Mouse (Mus musculus) NIH3T3 (cell line): Measurements from ENCODE around the gene Lgr5.

ENCODE experiments used
- DNase-seq: peaks from one replicate; pipeline ENCODE4 v3.0.0-alpha.2; 2012; ENCODE audit warnings: low read depth

Lgr5 gene

DNA sequence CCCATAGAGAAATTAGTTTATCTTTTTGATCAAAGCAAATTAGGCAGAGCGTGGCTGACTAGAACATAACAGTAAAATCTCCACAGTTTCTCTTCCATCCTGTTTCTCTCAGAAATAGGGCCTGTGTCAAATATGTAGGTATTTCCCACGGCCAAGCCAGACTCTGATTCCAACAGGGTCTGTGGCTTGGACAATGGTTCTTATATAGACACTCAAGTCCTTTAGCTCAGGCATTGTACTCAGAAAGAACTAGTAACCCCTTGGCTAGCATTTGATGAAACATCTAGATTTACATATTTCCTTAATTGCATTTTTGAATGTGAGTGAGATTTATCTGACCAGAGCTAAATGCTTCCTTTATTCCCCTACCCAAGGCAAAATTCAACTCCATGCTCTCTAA lies 17.0 kb downstream of the Lgr5 start:
- DNase-seq = no peak

DNA sequence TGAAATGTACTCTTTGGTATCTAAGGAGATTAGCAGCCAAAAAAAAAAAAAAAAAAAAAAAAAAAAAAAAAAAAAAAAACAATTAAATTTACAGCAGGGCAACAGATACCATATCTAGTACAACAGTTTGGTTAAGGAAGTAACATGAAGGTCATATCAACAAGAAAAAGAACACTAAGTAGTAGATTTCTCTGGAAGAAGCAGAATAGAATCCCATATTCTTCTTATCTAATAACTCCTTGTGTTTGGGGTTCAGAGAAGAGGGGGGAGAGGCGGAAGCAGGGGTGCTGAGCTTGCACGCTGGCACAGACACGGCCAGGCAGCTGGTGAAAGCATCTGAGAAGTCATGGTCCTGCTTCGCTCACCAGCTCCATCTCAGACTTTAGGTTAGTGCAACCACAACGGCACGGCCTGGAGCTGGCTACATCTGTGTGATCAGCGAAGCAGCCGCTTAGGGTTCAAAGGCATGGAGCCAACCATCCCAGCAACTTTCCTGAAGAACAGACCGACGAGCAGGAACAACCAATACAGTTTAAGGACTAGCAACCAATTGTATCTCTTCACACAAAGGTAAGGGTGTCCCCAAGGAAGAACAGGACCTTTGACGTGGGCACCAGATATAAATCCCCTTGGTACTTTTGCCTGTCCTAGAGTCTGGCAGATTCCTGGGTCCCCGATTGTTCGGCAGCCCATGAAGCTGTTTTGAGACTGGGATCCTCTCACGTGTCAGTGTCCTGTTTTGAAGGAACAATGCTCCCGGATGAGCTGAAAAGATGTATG lies 17.7 kb downstream of the Lgr5 start, which contains the start of gene A930009A15Rik:
Gene A930009A15Rik, plus strand, starts transcription at position 275 of the 780 bp plus-strand sequence.
- DNase-seq = no peak

DNA sequence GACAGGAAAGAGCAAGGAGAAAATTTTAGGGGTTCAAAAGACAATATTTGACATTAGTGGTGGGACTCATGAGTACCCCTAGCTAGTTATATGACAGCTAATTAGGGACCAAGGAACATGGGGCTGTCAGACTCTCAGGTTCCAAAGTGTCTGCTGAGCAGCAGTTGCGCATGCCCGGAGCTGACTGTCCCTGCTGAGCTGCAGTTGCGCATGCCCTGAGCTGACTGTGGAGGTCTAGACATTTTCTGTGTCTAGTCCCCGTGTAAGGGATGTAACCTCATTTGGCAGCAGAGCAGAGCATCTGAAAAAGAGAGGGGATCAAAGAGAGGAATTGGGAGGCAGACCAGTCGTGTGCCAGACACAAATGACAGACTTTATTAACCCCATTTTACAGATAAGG lies 23.6 kb downstream of the Lgr5 start:
- DNase-seq = no peak

DNA sequence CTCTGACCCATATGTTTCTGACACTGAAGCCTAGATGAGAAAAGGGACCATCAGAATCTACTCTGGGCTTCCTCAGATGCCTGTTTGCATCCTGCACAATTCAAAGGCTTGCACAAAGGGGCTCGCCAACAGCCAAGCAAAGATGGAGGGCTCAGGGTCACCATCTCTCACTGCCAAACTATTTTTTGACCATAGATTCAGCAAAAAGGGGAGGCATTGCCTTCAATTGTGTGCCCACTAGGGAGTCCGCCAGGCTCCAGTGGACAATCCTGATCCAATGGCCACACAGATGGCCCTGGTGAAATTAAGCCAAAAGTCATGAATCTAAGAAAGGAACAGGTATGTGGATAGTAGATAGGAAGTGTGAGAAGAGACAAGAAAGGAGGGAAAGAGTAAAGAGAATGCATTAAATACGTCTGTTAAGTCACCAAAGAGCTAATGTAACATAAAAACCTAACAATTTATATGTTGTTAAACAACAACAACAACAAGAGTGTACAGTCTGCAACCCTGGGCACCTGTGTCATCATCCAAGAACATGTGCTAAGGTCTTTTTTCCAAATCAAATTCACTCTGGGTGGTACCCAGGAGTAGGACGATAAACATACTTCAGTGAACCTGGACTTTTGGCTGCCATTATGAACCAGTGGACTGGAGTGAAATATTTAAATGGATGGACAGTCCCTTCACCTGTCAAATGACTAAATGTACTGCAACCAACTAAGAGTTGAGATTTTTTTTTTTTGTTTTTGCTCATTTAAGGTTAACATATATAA lies 24.5 kb downstream of the Lgr5 start:
- no peak for DNase-seq

DNA sequence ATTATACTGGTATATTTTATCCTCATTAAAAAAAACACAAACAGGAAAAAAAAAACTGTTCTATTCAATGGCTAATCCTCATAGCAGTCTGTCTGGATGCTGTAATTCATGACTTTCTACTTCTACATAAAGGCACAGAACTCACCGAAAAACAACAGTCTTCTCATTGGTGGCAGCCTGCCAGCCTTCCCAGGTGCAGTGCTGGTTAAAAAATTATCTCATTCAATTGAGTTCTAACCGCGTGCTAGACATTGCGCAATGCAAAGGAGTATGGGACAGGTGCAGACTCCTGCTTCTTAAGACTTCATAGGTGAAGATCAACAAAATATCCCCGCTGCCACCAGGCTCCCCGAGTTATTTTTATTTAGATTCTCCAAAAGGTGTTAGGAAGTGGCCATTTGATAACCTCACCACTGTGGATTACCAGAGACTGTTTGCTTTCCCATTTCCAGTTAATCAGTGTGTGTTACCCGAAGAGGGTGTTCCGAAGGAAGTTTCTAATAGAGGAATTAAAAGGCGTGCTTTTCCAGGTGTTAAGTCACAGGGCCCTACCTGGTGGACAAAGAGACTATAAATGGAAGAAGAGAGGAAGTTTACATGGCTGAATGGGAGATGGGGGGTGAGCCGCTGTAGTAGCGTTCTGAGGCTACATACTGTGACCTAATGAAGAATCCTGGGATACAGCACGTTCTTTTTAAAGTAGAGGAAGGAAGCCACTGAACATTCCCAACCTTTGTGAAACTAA lies 26.3 kb downstream of the Lgr5 start:
- DNase-seq = no peak

DNA sequence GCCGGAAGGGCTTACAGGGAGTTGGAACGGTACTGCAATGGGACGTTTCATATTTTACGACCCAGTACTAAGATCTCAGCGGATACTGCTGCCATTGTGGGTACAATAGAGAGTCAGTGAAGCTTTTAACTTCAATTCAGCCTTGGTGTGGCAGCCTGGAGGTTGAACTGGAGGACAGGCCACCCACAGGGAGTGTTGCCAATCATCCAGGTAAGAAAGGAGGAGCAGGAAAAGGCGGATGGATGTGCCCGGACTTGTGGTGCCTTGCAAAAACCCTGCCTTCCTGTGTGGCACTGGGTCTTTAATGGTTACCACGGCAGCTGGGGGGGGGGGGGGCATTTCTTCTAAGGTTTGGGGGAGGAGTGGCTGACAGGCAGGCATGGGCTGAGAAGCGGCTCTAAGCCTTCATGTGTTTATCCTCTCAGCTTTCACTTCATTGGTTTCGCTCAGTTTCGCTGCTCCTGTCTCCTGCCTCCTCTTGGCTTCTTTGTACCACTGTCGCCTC lies 30.8 kb downstream of the Lgr5 start:
- no peak for DNase-seq

DNA sequence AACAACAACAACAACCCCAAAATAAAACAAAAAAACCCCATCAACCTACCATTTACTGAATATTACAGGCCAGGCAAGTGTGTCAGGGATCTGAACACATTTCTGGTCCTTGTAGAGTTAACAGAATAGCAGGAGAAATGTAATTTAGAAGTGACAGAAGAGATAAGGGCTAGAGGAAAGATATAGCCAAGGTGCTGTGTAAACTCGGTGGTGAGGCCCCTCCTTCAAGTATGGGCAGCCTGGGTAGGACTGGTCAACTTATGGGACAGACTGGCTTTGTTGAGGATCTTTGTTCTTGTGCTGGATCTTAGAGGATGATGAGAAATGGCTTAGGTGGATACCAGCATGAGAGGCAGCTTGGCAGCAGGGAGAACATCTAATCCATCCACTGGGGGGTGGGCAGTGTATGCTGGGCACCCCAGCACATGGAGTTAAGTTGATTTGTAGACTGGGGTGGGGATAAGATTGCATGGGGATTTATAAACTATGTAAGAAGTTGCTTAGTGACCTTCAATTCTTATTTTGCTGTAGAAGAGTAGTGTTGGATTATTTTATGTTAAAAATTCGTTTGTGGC lies 32.3 kb downstream of the Lgr5 start:
- DNase-seq = no peak

DNA sequence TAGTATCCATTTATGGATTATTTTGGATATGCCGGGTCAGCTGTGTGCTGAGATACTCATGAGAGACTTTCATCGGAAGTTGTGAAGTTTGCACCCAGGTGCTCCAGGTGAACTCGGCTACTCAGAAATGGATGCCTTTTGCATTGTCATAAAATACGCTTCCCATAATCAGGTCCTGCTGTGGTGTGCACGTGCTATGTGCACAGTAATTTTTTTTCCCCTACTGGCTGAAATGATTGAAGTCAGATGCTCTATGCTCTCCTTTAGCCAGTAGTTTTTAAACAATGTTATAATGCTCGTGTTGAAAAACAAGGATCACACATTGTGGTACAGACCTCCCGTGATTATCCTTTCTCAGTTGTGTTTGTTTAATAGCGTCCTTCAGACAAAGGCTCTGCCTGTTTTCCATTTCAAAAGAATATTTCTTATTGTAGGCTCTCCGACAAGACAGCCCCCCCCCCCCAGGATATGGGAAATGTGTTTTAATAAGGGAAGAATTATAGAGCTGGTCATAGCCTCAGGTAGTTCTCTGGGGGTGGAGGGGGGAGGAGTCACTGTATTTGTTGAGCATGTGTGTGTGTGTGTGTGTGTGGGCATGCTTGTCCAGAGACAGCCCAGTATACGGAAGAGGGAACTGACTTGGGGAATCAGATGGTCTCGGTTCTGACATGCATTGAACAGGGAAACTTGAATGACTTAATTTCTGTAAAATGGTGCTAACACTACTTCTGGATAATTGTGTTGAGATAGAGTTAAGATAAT lies 34.0 kb downstream of the Lgr5 start:
- DNase-seq = no peak

DNA sequence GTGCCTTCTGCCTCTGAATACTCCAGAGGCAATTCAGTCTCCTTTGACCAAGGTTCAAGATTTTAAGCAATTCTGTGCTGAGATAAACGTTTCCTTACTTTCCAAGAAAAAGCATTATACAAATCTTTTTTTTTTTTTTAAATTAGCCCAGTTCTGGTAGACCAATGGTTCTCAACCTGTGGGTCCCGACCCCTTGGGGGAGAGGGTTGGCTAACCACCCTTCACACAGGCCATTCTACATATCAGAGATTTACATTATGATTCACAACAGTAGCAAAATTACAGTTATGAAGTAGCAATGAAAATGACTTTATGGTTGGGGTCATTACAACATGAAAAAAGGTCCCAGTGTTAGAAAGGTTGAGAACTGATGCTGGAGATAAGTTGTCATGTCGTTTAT lies 36.5 kb downstream of the Lgr5 start:
- no peak for DNase-seq

DNA sequence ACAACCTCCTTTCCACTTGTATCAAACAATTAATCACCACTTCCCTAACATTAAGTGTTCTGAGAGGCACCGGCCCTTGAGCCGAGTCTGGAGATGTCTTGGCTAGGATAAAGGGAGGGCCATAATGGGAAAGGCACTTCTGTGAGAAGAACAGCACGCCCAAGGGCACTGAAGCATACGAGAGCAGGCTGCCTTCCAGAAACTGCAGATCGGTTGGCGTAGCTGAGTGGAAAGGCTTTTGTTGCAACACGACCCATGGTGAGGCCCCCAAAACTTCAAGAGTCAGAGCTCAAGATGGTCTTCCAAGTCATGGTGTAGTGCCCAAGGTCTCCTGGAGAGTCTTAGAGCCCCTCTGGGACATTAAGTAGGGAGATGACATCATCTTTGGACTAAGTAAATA lies 37.3 kb downstream of the Lgr5 start:
- DNase-seq = no peak

DNA sequence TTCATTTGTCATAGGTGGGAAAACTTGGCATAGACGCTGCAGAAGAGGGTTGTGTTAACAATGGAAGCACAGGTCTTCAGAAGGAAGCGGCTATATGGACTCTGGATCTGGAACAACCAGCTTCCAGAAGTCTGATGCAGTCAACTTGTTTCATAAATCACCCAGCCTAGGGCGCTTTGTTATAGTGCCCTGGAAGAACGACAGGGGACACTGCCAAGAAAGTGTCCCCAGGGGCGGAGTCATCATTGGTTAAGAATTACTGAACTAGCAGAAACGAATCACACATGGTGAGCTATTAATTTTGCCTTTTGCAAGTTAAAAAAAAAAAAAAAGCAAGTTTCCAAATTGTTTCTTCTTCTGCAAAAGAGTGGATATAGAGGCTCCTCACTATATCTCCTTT lies 44.7 kb downstream of the Lgr5 start:
- DNase-seq = no peak

DNA sequence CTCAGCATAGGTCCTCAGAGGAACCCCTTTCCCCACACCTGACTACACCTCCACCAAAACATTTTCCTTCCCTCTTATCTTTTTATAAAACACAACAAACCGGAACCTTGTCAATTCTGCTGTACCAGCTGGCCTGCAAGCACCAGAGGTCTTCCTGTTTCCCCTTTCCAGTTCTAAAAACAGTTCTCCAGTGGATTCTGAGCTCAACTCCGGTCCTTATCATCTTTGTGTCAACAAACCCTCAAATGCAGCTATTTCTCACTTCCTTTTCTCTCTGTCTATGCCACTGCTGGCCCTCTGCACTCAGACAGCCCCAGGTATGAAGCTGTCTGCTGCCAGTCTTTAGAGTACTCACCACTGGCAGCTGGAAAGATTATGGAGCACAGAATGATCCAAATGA lies 56.8 kb downstream of the Lgr5 start:
- DNase-seq = no peak

DNA sequence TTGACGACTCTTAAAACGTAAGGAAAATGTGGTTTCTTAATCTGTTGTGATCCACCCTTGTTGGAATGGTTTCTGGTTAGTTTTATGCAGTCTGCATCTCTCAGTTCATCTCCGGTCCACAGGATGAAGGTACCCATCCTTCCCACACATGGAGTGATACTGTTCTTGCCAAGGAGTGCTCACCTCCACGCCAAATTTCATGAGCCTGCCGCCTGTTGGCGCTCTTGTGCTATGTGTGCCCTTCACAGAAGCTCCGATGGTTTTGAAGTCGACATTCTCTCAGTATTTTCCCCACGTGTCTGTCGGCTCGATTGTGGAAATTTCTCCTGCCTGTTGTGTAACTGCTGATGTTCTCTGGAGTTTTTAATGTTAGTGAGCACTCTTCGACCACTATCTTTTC lies 57.8 kb downstream of the Lgr5 start:
- no peak for DNase-seq

DNA sequence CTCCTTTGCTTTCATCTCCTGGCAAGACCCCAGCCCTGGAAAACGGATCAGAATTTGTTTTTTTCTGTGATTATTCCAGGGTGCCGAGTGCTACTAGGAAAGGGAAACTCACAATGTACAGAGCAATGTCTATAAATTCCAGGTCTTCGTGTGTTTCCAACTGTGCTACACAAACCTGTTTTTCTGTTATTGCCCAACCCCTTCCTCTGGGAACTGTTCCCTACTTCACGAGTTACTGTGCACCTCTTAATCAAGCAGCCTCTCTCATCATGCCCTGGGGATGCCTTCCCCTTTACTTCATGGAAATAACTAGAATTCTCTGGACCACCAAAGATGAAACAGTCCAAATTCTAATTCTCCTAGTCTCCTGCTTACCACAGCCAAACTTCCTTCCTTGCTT lies 58.7 kb downstream of the Lgr5 start:
- no peak for DNase-seq

DNA sequence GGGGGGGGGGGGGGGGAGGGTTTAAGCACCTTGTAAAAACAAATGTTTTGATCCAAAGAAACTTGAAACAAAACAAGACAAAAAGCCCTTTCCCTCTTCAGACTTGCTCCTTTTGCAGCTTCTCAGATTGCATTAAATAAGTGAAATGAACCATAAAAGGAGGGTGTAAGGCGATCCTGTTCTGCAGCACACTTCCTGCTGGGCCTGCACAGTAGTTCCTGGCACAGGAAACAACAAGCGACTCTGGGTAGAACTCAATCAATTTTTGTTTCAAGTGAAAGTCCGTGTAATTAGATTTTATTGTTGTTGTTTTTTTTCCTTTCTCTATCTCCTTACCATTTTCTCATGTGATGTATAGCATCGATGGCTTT lies 66.5 kb downstream of the Lgr5 start:
- DNase-seq = no peak

DNA sequence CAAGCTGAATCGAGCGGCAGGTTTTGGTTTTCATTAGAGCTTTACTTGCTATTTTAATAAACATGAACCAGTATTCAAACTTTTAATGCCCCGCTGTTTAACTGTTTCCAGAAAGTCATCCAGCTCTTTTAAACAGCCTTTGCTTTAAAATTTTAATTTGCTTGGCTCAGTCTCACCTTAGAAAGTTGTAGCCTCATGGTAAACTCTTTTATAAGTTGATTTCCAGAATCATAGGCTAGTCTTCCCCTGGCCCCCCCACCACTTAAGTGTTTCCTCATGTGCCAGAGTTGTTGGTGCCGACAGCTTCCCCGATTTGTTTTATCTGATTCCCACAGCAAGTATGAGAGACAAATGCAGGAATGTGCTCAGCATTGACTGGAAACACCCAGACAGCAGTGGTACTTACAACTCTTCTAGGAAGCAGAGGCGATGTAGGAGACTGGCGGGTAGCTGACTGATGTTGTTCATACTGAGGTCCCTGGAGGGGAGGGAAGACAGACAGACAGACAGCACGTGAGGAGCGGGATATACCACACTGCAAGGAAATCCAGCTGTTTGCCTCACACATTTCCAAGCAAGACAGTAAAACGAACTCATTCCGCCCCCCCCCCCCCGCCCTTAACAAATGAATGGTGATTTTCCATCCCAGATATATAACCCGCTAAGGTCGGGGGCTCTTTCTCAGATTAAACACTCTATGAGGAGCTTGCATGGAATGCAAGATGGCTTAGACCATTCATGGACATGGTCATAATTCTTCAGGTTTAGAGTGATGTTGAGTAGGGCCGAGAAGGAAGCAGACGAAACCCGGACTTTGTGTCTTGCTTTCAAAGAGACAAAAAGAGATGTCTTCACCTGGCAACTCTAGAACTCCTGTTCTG lies 67.1 kb downstream of the Lgr5 start:
- peak; percentile 36 for DNase-seq

DNA sequence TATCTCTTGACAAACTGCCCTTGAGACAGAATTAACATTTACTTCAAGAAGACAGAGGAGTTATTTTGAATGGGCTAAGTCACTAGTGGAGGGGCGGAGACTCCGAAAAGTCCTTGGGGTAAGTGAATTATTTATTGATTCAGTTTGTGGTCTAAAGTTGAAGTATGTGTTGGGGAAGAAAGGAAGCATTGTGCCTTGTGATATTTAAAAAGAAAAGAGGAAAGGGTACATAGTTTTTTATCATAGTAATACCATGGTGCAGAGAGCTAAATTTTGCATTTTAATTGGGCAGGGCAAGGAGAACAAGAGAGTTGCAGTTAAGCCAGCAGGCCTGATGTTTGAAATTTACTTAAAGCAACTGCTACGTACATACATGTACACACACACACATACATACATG lies 68.7 kb downstream of the Lgr5 start:
- DNase-seq = no peak

DNA sequence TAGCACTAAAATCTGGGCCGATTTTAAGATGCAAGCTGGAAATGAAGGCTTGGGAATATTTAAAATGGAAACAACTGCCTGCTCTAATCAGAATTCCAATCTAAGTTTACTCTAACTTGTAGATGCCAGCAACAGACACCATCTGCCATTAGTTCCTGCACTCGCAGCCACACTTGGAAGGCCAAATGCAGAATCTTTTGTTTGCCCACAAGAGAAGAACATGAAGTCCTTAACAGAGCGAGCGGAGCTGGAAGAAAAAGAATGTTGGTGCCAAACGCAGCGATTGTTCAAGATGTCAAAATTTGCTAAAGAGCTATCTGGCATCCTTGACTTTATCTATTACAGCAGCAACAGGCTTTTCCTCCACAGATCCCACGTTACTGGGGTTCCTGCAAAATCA lies 72.1 kb downstream of the Lgr5 start:
- no peak for DNase-seq

DNA sequence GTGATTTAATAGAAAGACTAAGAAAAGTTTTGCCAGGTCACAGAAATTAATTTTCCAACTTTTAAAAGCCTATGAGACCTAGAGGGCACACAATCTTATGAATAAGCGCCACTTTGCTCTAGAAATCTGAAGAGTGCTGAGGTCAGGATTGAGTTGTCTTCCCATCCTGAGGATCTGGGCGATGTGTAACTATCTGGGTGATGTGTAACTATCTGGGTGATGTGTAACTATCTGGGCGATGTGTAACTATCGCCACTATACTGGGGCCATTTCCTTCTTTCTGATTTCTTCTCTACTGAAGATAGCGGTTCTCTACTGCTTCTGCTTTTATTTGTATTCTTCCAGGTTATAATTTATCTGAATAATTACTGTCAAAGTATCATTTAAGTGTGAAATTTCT lies 76.6 kb downstream of the Lgr5 start:
- no peak for DNase-seq

DNA sequence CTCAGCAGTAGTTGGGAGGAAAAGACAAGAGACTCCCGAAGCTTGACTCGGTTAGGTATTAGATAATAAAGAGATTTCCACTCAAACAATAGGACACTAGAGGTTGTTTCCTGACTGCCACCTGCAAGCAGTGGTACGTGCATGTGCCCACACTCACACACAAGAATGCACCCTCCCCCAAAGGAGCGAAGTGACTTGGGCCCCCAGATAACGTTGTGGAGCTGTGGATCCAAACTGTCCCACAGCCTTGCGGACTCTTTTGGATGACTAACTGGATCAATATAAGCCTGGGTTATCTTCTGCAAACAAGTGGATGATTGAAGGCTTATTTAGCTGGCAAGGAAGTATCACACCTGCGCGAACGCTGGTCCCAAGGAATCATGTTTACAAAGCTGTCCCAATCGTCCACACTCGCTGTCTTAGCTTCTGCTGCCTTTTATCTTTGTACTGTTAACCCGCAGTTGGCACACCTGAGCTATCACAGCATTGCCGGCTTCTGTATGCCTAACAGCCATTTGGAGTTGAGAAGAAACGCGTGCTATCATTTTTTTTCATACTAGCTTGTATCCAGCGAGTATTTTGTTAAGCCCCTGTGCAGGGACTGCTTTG lies 81.8 kb downstream of the Lgr5 start:
- DNase-seq = no peak
